Mouse (Mus musculus) lung, postnatal 0 days (tissue): ENCODE measurements around the gene Rap1gds1. TPM values are rescaled to one million over a fixed set of nuclear protein-coding genes. Genes with fewer than 3 reads are reported as not detected.

ENCODE experiments used
- ATAC-seq: fragments of 200-750 bp; cut with Nextera tagmentation; 2 replicates; pipeline ENCODE4 v1.8.0; 2017; ENCODE audit warnings: moderate library complexity
- DNase-seq: peaks from one replicate; pipeline ENCODE4 v3.0.0-alpha.2; 2016; ENCODE audit warnings: low spot score
- H3K27ac ChIP-seq: fragments of 300-500 bp; sonication (generic); 2 replicates; pipeline ENCODE4 v1.5.1; 2014; ENCODE audit warnings: antibody characterized with exemption, mild to moderate bottlenecking, low read length, mixed read lengths
- H3K27me3 ChIP-seq: fragments of 300-500 bp; sonication (generic); replicated peaks from 2 replicates; pipeline ENCODE4 v1.6.1; 2014; ENCODE audit warnings: low read length, mixed read lengths; ENCODE audit not compliant: insufficient read depth
- H3K36me3 ChIP-seq: fragments of 300-500 bp; sonication (generic); 2 replicates; pipeline ENCODE4 v1.6.1; 2014; ENCODE audit warnings: low read length, mixed read lengths; ENCODE audit not compliant: insufficient read depth
- H3K4me1 ChIP-seq: fragments of 300-500 bp; sonication (generic); 2 replicates; pipeline ENCODE4 v1.6.1; 2014; ENCODE audit warnings: antibody characterized with exemption, low read depth, low read length, mixed read lengths; ENCODE audit not compliant: insufficient read depth
- H3K4me2 ChIP-seq: fragments of 300-500 bp; sonication (generic); replicated peaks from 2 replicates; pipeline ENCODE4 v1.6.1; 2014; ENCODE audit warnings: low read depth, mild to moderate bottlenecking, low read length, moderate library complexity, mixed read lengths
- H3K4me3 ChIP-seq: fragments of 300-500 bp; sonication (generic); 2 replicates; pipeline ENCODE4 v1.5.1; 2014; ENCODE audit warnings: low read depth, low read length
- H3K9ac ChIP-seq: fragments of 300-500 bp; sonication (generic); replicated peaks from 2 replicates; pipeline ENCODE4 v1.6.1; 2014; ENCODE audit warnings: low read depth, mild to moderate bottlenecking
- H3K9me3 ChIP-seq: fragments of 300-500 bp; sonication (generic); 2 replicates; pipeline ENCODE4 v1.6.1; 2016; ENCODE audit warnings: low read length, mixed read lengths
- CTCF ChIP-seq: IDR thresholded peaks from 2 replicates; pipeline ENCODE4 v1.5.1; 2016; ENCODE audit warnings: antibody characterized with exemption, mild to moderate bottlenecking
- EP300 ChIP-seq: IDR thresholded peaks from 2 replicates; pipeline ENCODE4 v1.6.1; 2016; ENCODE audit warnings: antibody characterized with exemption, mild to moderate bottlenecking, control low read depth
- WGBS: fragments of 180-500 bp; shearing (Covaris S2); extraction: QIAGEN DNeasy Blood & Tissue Kit; methylation state at CpG from one replicate; pipeline ENCODE4 v1.1.7; 2014; 5-methylcytosine and 5-hydroxymethylcytosine counted together
- polyA plus RNA-seq: library from polyadenylated mRNA; unstranded; fragments of >200 nt; fragmentation: Nextera tagmentation; extraction: Ambion mirVana; gene quantifications from 2 replicates; pipeline ENCODE4 v1.2.1, GENCODE M21; 2015

Gene Rap1gds1
- polyA plus RNA-seq = 31.4 and 37.9 TPM in 2 replicates

- peak within 1 kb of the TSS; percentile 97 for H3K27ac ChIP-seq
- H3K4me2 ChIP-seq = peak within 1 kb of the TSS; percentile 95
- H3K4me1 ChIP-seq = no peaks in the 10 kb centered on the region
- no peaks in the 10 kb centered on the region for H3K36me3 ChIP-seq
- peak within 1 kb of the TSS; percentile 96 for H3K4me3 ChIP-seq
- no peaks in the 10 kb centered on the region for H3K9me3 ChIP-seq
- ATAC-seq (peak; percentile 68), DNase-seq (peak; percentile 68)
- TF ChIP-seq CTCF = no peak
- TF ChIP-seq EP300 = no peak
- H3K9ac ChIP-seq = peak within 1 kb of the TSS; percentile 86
- H3K27me3 ChIP-seq = no peaks in the 10 kb centered on the region
- WGBS = under 1% methylated on average over 60 of the region's 97 CpGs
These were observed at the start of gene Rap1gds1 for GRCm38 (mm10) chr3:139074484-139075211. TSS of gene Rap1gds1 (minus strand) at chr3:139075201.

GRCm38 (mm10) chr3:139118446-139118845 is 43.4 kb upstream of the Rap1gds1 start:
- Histone ChIP-seq H3K27me3 (no peaks in the 10 kb centered on the region), H3K9me3 (no peaks in the 10 kb centered on the region), H3K27ac (no peak overlapping the region), H3K36me3 (no peaks in the 10 kb centered on the region), H3K9ac (no peak overlapping the region), H3K4me3 (no peak overlapping the region), H3K4me2 (no peak overlapping the region), H3K4me1 (no peaks in the 10 kb centered on the region)
- TF ChIP-seq EP300 = no peak
- no peak for DNase-seq
- ATAC-seq = no peak

- no peak overlapping the region for H3K4me3 ChIP-seq
- H3K27ac ChIP-seq = no peak overlapping the region
- TF ChIP-seq CTCF (no peak), EP300 (no peak)
- WGBS = 70% methylated on average over 9 of the region's 9 CpGs
- H3K36me3 ChIP-seq = no peaks in the 10 kb centered on the region
- no peaks in the 10 kb centered on the region for H3K4me1 ChIP-seq
- ATAC-seq (no peak), DNase-seq (no peak)
- H3K4me2 ChIP-seq = no peak overlapping the region
- H3K9ac ChIP-seq = no peak overlapping the region
- no peaks in the 10 kb centered on the region for H3K9me3 ChIP-seq
- H3K27me3 ChIP-seq = no peaks in the 10 kb centered on the region
These were observed 41.8 kb upstream of the Rap1gds1 start for GRCm38 (mm10) chr3:139116733-139117337.

GRCm38 (mm10) chr3:139112335-139112973 is 37.5 kb upstream of the Rap1gds1 start:
- Histone ChIP-seq H3K4me1 (no peaks in the 10 kb centered on the region), H3K9me3 (no peaks in the 10 kb centered on the region), H3K9ac (no peak overlapping the region), H3K27me3 (no peaks in the 10 kb centered on the region), H3K4me3 (no peak overlapping the region), H3K27ac (no peak overlapping the region), H3K36me3 (no peaks in the 10 kb centered on the region), H3K4me2 (no peak overlapping the region)
- ATAC-seq (no peak), DNase-seq (no peak)
- 60% methylated on average over 3 of the region's 3 CpGs for WGBS
- TF ChIP-seq CTCF (no peak), EP300 (no peak)

- H3K4me2 ChIP-seq = no peak overlapping the region
- TF ChIP-seq EP300 = no peak
- no peak for TF ChIP-seq CTCF
These were observed 36.9 kb upstream of the Rap1gds1 start for GRCm38 (mm10) chr3:139111877-139112276.

GRCm38 (mm10) chr3:139108176-139108575 is 33.2 kb upstream of the Rap1gds1 start:
- H3K4me1 ChIP-seq = no peaks in the 10 kb centered on the region
- no peak overlapping the region for H3K9ac ChIP-seq
- H3K4me2 ChIP-seq = no peak overlapping the region
- H3K9me3 ChIP-seq = no peaks in the 10 kb centered on the region
- no peak overlapping the region for H3K4me3 ChIP-seq
- no peaks in the 10 kb centered on the region for H3K36me3 ChIP-seq
- TF ChIP-seq CTCF = no peak
- TF ChIP-seq EP300 = no peak
- WGBS = 68% methylated on average over 5 of the region's 5 CpGs
- DNase-seq (peak; percentile 48), ATAC-seq (no peak)
- H3K27ac ChIP-seq = no peak overlapping the region
- H3K27me3 ChIP-seq = no peaks in the 10 kb centered on the region

More at GRCm38 (mm10) chr3:139111877-139112276, 36.9 kb upstream of the Rap1gds1 start:
- no peak for ATAC-seq
- no peaks in the 10 kb centered on the region for H3K36me3 ChIP-seq
- H3K4me3 ChIP-seq = no peak overlapping the region
- H3K27ac ChIP-seq = no peak overlapping the region
- H3K27me3 ChIP-seq = no peaks in the 10 kb centered on the region
- no peak for DNase-seq
- WGBS = 73% methylated on average over 2 of the region's 2 CpGs
- no peaks in the 10 kb centered on the region for H3K9me3 ChIP-seq
- no peaks in the 10 kb centered on the region for H3K4me1 ChIP-seq
- no peak overlapping the region for H3K9ac ChIP-seq
